ENCODE assay signal across 39 mouse cellular contexts in genomic region chr1:191092050-191092449, GRCm38 (mm10). TPM values are rescaled to one million over a fixed set of nuclear protein-coding genes. Genes with fewer than 3 reads are reported as not detected.
DNase-seq lines count a peak whose midpoint lies in the region; ATAC-seq and TF ChIP-seq lines count a peak whose summit lies in the region.
"Had no signal": no experiment of that assay in that cellular context is flagged by ENCODE, and none has a peak within 500 bp of the region (broad histone marks: within the 10 kb centered on the region; RNA-seq: fewer than 3 reads in every experiment).

No protein-coding gene starts in this region.

- no peaks in the 10 kb centered on the region for H3K4me1 ChIP-seq in kidney, adult 2 months (ENCODE audit: control insufficient read depth, insufficient read depth, low read length)
- peaks cover 3% of the 10 kb centered on the region; the same call in 1 of the 2 replicates for H3K4me1 ChIP-seq in liver, adult 2 months (ENCODE audit: control insufficient read depth, insufficient read depth, low read length)
- H3K4me1 ChIP-seq in liver, embryonic 12.5 days = peaks cover 24% of the 10 kb centered on the region
- no peaks in the 10 kb centered on the region for H3K4me1 ChIP-seq in midbrain, embryonic 11.5 days (ENCODE audit: control insufficient read depth, insufficient read depth, low read length)
- H3K4me1 ChIP-seq in midbrain, embryonic 10.5 days = no peaks in the 10 kb centered on the region
- H3K4me1 ChIP-seq: embryonic facial prominence, embryonic 15.5 days; forebrain, embryonic 12.5 days; midbrain, embryonic 15.5 days; neural tube, embryonic 15.5 days had no signal

- no peaks in the 10 kb centered on the region for H3K36me3 ChIP-seq in kidney, adult 2 months (ENCODE audit: control insufficient read depth, insufficient read depth, low read length)
- no peaks in the 10 kb centered on the region for H3K36me3 ChIP-seq in liver, adult 2 months (ENCODE audit: control insufficient read depth, insufficient read depth, low read length)
- H3K36me3 ChIP-seq in liver, embryonic 12.5 days = no peaks in the 10 kb centered on the region
- no peaks in the 10 kb centered on the region for H3K36me3 ChIP-seq in midbrain, embryonic 11.5 days (ENCODE audit: control insufficient read depth, insufficient read depth, low read length)
- H3K36me3 ChIP-seq in midbrain, embryonic 10.5 days = no peaks in the 10 kb centered on the region
- H3K36me3 ChIP-seq: embryonic facial prominence, embryonic 15.5 days; forebrain, embryonic 12.5 days; hindbrain, embryonic 13.5 days; midbrain, embryonic 15.5 days; neural tube, embryonic 15.5 days had no signal

- H3K27me3 ChIP-seq in kidney, adult 2 months (replicated peaks; ENCODE audit: control insufficient read depth, insufficient read depth, low read length) = no peaks in the 10 kb centered on the region
- no peaks in the 10 kb centered on the region for H3K27me3 ChIP-seq in liver, adult 2 months (ENCODE audit: control insufficient read depth, insufficient read depth, low read length)
- H3K27me3 ChIP-seq in liver, embryonic 12.5 days (replicated peaks) = peaks cover 31% of the 10 kb centered on the region
- peaks cover 3% of the 10 kb centered on the region for H3K27me3 ChIP-seq in midbrain, embryonic 11.5 days (ENCODE audit: control insufficient read depth, insufficient read depth, low read length)
- peaks cover 17% of the 10 kb centered on the region for H3K27me3 ChIP-seq in midbrain, embryonic 10.5 days (ENCODE audit: low read depth, poor library complexity, severe bottlenecking)
- H3K27me3 ChIP-seq: CH12.LX had no signal

- H3K9ac ChIP-seq in liver, adult 2 months (ENCODE audit: low read depth, low read length) = no peak overlapping the region
- H3K9ac ChIP-seq in liver, embryonic 12.5 days = no peak overlapping the region
- no peak overlapping the region for H3K9ac ChIP-seq in midbrain, embryonic 11.5 days (ENCODE audit: low read length)
- H3K9ac ChIP-seq: embryonic facial prominence, embryonic 15.5 days; forebrain, embryonic 12.5 days; forebrain, postnatal 0 days; hindbrain, embryonic 13.5 days; lung, embryonic 14.5 days; midbrain, embryonic 15.5 days; neural tube, embryonic 15.5 days had no signal

- H3K4me2 ChIP-seq in liver, embryonic 12.5 days = no peak overlapping the region
- H3K4me2 ChIP-seq in midbrain, embryonic 11.5 days = no peak overlapping the region
- H3K4me2 ChIP-seq: embryonic facial prominence, embryonic 15.5 days; forebrain, embryonic 12.5 days; hindbrain, embryonic 13.5 days; liver, embryonic 11.5 days; lung, embryonic 14.5 days; midbrain, embryonic 15.5 days; neural tube, embryonic 15.5 days had no signal

- DNase-seq in adrenal gland, adult 2 months = peak; percentile 30
- DNase-seq in adrenal gland, postnatal 4 days (ENCODE audit: low spot score in 2 of 2) = no peak
- DNase-seq in kidney, adult 2 months = peak; percentile 28
- no peak for DNase-seq in kidney, adult 11 months
- DNase-seq in liver, adult 2 months (ENCODE audit: extremely low read depth, low read depth, low spot score) = no peak
- peak; percentile 28 for DNase-seq in midbrain, embryonic 11.5 days (ENCODE audit: low spot score, missing footprints)
- no peak for DNase-seq in midbrain, embryonic 10.5 days (ENCODE audit: low spot score)
- DNase-seq: adrenal gland, postnatal 14 days; cerebellum, adult 18-20 months; forebrain, postnatal 0 days; gastrocnemius, postnatal 10 days; lung, embryonic 14.5 days; retina, postnatal 1 day; right cerebral cortex, postnatal 14 days; thymus, postnatal 25 days had no signal

- H3K27ac ChIP-seq in kidney, adult 2 months (ENCODE audit: insufficient read depth, low read depth, low read length) = no peak overlapping the region
- peak overlapping the region; percentile 32 for H3K27ac ChIP-seq in liver, adult 2 months (replicated peaks; ENCODE audit: insufficient read depth, low read depth, low read length)
- H3K27ac ChIP-seq in liver, embryonic 12.5 days = no peak overlapping the region
- H3K27ac ChIP-seq in midbrain, embryonic 11.5 days (ENCODE audit: low read depth, low read length) = no peak overlapping the region
- no peak overlapping the region for H3K27ac ChIP-seq in midbrain, embryonic 10.5 days (replicated peaks)
- H3K27ac ChIP-seq: embryonic facial prominence, embryonic 15.5 days; forebrain, embryonic 12.5 days; hindbrain, embryonic 13.5 days; macrophage; midbrain, embryonic 15.5 days; neural tube, embryonic 15.5 days had no signal

- H3K4me3 ChIP-seq in kidney, adult 2 months (ENCODE audit: insufficient read depth, low read depth, low read length) = no peak overlapping the region
- H3K4me3 ChIP-seq in liver, adult 2 months (ENCODE audit: insufficient read depth, low read depth, low read length) = no peak overlapping the region
- no peak overlapping the region for H3K4me3 ChIP-seq in liver, embryonic 12.5 days
- no peak overlapping the region for H3K4me3 ChIP-seq in midbrain, embryonic 11.5 days (ENCODE audit: low read depth, low read length)
- no peak overlapping the region for H3K4me3 ChIP-seq in midbrain, embryonic 10.5 days
- H3K4me3 ChIP-seq: embryonic facial prominence, embryonic 15.5 days; forebrain, embryonic 12.5 days; hindbrain, embryonic 13.5 days; midbrain, embryonic 15.5 days; neural tube, embryonic 15.5 days had no signal

- ATAC-seq in liver, embryonic 12.5 days = no peak
- ATAC-seq in midbrain, embryonic 11.5 days (ENCODE audit: low FRiP score) = no peak
- ATAC-seq: activated CD4-positive, CD25-positive, alpha-beta regulatory T cell, adult 4 months; forebrain, postnatal 0 days; midbrain, embryonic 15.5 days had no signal

- TF ChIP-seq POLR2A in kidney, adult 2 months (IDR thresholded peaks at IDR 0.05; ENCODE audit: low read depth, low read length) = no peak
- no peak for TF ChIP-seq POLR2A in liver, adult 2 months (IDR thresholded peaks at IDR 0.05; ENCODE audit: extremely low read depth, insufficient read depth, low read length)

- no peaks in the 10 kb centered on the region for H3K9me3 ChIP-seq in liver, embryonic 12.5 days (replicated peaks)
- H3K9me3 ChIP-seq in midbrain, embryonic 11.5 days (ENCODE audit: control insufficient read depth, low read length) = no peaks in the 10 kb centered on the region
- no peaks in the 10 kb centered on the region for H3K9me3 ChIP-seq in midbrain, embryonic 10.5 days (replicated peaks)
- H3K9me3 ChIP-seq: embryonic facial prominence, embryonic 15.5 days; forebrain, embryonic 12.5 days; hindbrain, embryonic 13.5 days; midbrain, embryonic 15.5 days; neural tube, embryonic 15.5 days had no signal

- H3K79me2 ChIP-seq in liver, adult 2 months (ENCODE audit: control insufficient read depth, insufficient read depth, low read length) = no peaks in the 10 kb centered on the region

- 47% methylated on average over 8 of the region's 8 CpGs for WGBS in kidney, adult 2 months
- WGBS in liver, adult 2 months = 78% methylated on average over 8 of the region's 8 CpGs
- 64% methylated on average over 8 of the region's 8 CpGs for WGBS in liver, embryonic 12.5 days (ENCODE audit: insufficient replicate concordance)
- WGBS in midbrain, embryonic 11.5 days = 77% methylated on average over 8 of the region's 8 CpGs
- 85% methylated on average over 8 of the region's 8 CpGs for WGBS in midbrain, embryonic 10.5 days

- TF ChIP-seq CTCF in kidney, adult 2 months (conservative IDR thresholded peaks at IDR 0.05; ENCODE audit: insufficient read depth, insufficient read length, low read depth, low read length) = no peak
- no peak for TF ChIP-seq CTCF in liver, adult 2 months (IDR thresholded peaks at IDR 0.05; ENCODE audit: low read depth, low read length)

RNA-seq across cellular contexts. Expression of gene Batf3, which starts 5.6 kb away (rescaled TPM):
- 1 to 10 TPM; 2.2 TPM for total RNA-seq in adrenal gland, adult 2 months (2021)
- polyA plus RNA-seq in adrenal gland, adult 2 months (2012; rRNA removed) = 3.5 and 4.9 TPM in 2 replicates
- total RNA-seq in adrenal gland, postnatal 4 days (2021) = 1 to 10 TPM; 3.3 to 3.4 TPM
- polyA plus RNA-seq in kidney, adult 2 months (2012; rRNA removed) = 4.1 and 4.9 TPM in 2 replicates
- 1.6 and 2.2 TPM in 2 replicates for total RNA-seq in liver, adult 2 months (2014; rRNA removed)
- 2.5 and 2.9 TPM in 2 replicates for polyA plus RNA-seq in liver, adult 2 months (2012; rRNA removed)
- polyA plus RNA-seq in liver, embryonic 12.5 days (2016; fragmentation: Nextera tagmentation; extraction: Ambion mirVana) = 2.6 and 3.7 TPM in 2 replicates
- polyA plus RNA-seq in midbrain, embryonic 11.5 days (2014; fragmentation: Nextera tagmentation; extraction: Ambion mirVana) = 2.9 and 3.5 TPM in 2 replicates
- 3.7 and 4.1 TPM in 2 replicates for polyA plus RNA-seq in midbrain, embryonic 10.5 days (2016; fragmentation: Nextera tagmentation; extraction: Ambion mirVana)
- total RNA-seq: megakaryocyte-erythroid progenitor cell, adult 5-6 weeks had no signal
- polyA plus RNA-seq: activated CD4-positive, CD25-positive, alpha-beta regulatory T cell, adult 4 months had no signal

RNA-seq across cellular contexts. Expression of gene Nsl1, which starts 29.2 kb away (rescaled TPM):
- total RNA-seq in adrenal gland, adult 2 months (2021) = 1 to 10 TPM in 1 of 2 experiments, under 1 TPM in 1; 0.52 to 1.2 TPM
- 0.17 and 0.22 TPM in 2 replicates for polyA plus RNA-seq in adrenal gland, adult 2 months (2012; rRNA removed)
- 1 to 10 TPM; 7.5 to 7.6 TPM for total RNA-seq in adrenal gland, postnatal 4 days (2021)
- polyA plus RNA-seq in kidney, adult 2 months (2012; rRNA removed) = 0.31 and 0.43 TPM in 2 replicates
- 0.34 and 0.46 TPM in 2 replicates for total RNA-seq in liver, adult 2 months (2014; rRNA removed)
- 0.04 and 0.11 TPM in 2 replicates for polyA plus RNA-seq in liver, adult 2 months (2012; rRNA removed)
- polyA plus RNA-seq in liver, embryonic 12.5 days (2016; fragmentation: Nextera tagmentation; extraction: Ambion mirVana) = 22.0 and 24.2 TPM in 2 replicates
- polyA plus RNA-seq in midbrain, embryonic 11.5 days (2014; fragmentation: Nextera tagmentation; extraction: Ambion mirVana) = 21.9 and 22.8 TPM in 2 replicates
- polyA plus RNA-seq in midbrain, embryonic 10.5 days (2016; fragmentation: Nextera tagmentation; extraction: Ambion mirVana) = 34.9 and 35.9 TPM in 2 replicates

RNA-seq across cellular contexts. Expression of gene Tatdn3, which starts 29.3 kb away (rescaled TPM):
- 10 to 100 TPM; 12.4 to 14.5 TPM for total RNA-seq in adrenal gland, adult 2 months (2021)
- 2.2 and 5.9 TPM in 2 replicates for polyA plus RNA-seq in adrenal gland, adult 2 months (2012; rRNA removed)
- total RNA-seq in adrenal gland, postnatal 4 days (2021) = 10 to 100 TPM; 30.6 to 32.2 TPM
- polyA plus RNA-seq in kidney, adult 2 months (2012; rRNA removed) = 8.1 and 10.4 TPM in 2 replicates
- total RNA-seq in liver, adult 2 months (2014; rRNA removed) = 9.3 and 16.3 TPM in 2 replicates
- 5.0 and 9.4 TPM in 2 replicates for polyA plus RNA-seq in liver, adult 2 months (2012; rRNA removed)
- polyA plus RNA-seq in liver, embryonic 12.5 days (2016; fragmentation: Nextera tagmentation; extraction: Ambion mirVana) = 8.9 and 9.8 TPM in 2 replicates
- polyA plus RNA-seq in midbrain, embryonic 11.5 days (2014; fragmentation: Nextera tagmentation; extraction: Ambion mirVana) = 11.3 and 11.6 TPM in 2 replicates
- 10.4 and 11.1 TPM in 2 replicates for polyA plus RNA-seq in midbrain, embryonic 10.5 days (2016; fragmentation: Nextera tagmentation; extraction: Ambion mirVana)

RNA-seq across cellular contexts. Expression of gene Spata45, which starts 55.6 kb away (rescaled TPM):
- total RNA-seq in adrenal gland, adult 2 months (2021) = not detected
- not detected in 2 replicates for polyA plus RNA-seq in adrenal gland, adult 2 months (2012; rRNA removed)
- not detected for total RNA-seq in adrenal gland, postnatal 4 days (2021)
- polyA plus RNA-seq in kidney, adult 2 months (2012; rRNA removed) = not detected in 2 replicates
- total RNA-seq in liver, adult 2 months (2014; rRNA removed) = not detected in 2 replicates
- polyA plus RNA-seq in liver, adult 2 months (2012; rRNA removed) = not detected in 2 replicates
- polyA plus RNA-seq in liver, embryonic 12.5 days (2016; fragmentation: Nextera tagmentation; extraction: Ambion mirVana) = not detected in 2 replicates
- not detected in 2 replicates for polyA plus RNA-seq in midbrain, embryonic 11.5 days (2014; fragmentation: Nextera tagmentation; extraction: Ambion mirVana)
- not detected in 2 replicates for polyA plus RNA-seq in midbrain, embryonic 10.5 days (2016; fragmentation: Nextera tagmentation; extraction: Ambion mirVana)
- total RNA-seq: adrenal gland, postnatal 14 days; CH12.LX; forebrain, postnatal 0 days; gastrocnemius, postnatal 10 days; heart, postnatal 25 days; layer of hippocampus, adult 18-20 months; layer of hippocampus, postnatal 10 days; left cerebral cortex, adult 18-20 months; left cerebral cortex, postnatal 14 days; megakaryocyte-erythroid progenitor cell, adult 5-6 weeks had no signal
- polyA plus RNA-seq: activated CD4-positive, CD25-positive, alpha-beta regulatory T cell, adult 4 months; brain, embryonic 14.5 days; C2C12; cortical plate, adult 2 months; embryonic facial prominence, embryonic 15.5 days; forebrain, embryonic 12.5 days; forebrain, postnatal 0 days; gonadal fat pad, adult 2 months; heart, embryonic 14.5 days; hindbrain, embryonic 13.5 days; limb, embryonic 11.5 days; liver, embryonic 11.5 days; lung, embryonic 14.5 days; macrophage; midbrain, embryonic 15.5 days; neural tube, embryonic 15.5 days; small intestine, adult 2 months; stomach, embryonic 16.5 days had no signal

Comparison
In these comparisons a context has a peak if more than half of its experiments do, and no peak if none do; other contexts are left out.
1. DNase-seq: peak in adrenal gland, adult 2 months (single experiment), kidney, adult 2 months (single experiment) and midbrain, embryonic 11.5 days (single experiment); none in adrenal gland, postnatal 4 days (0 of 2), kidney, adult 11 months (single experiment), liver, adult 2 months (single experiment) and midbrain, embryonic 10.5 days (single experiment).
2. RNA of gene Nsl1, which starts 29.2 kb away (polyA plus RNA-seq): 34.9 to 35.9 TPM in midbrain, embryonic 10.5 days, 22.0 to 24.2 TPM in liver, embryonic 12.5 days and 21.9 to 22.8 TPM in midbrain, embryonic 11.5 days; 0.31 to 0.43 TPM in kidney, adult 2 months, 0.17 to 0.22 TPM in adrenal gland, adult 2 months and 0.04 to 0.11 TPM in liver, adult 2 months; every median in the first group is over 10 times any median in the second.